Mouse (Mus musculus): ENCODE results near the gene Acbd4. TPM values are rescaled to one million over a fixed set of nuclear protein-coding genes. Genes with fewer than 3 reads are reported as not detected.
A peak's percentile ranks its signal among the peaks of the same experiment; 100 is the strongest.

The Acbd4 gene
- 17.4 and 22.0 TPM in 2 replicates for polyA plus RNA-seq (2015; fragmentation: Nextera tagmentation; extraction: Ambion mirVana)

DNA sequence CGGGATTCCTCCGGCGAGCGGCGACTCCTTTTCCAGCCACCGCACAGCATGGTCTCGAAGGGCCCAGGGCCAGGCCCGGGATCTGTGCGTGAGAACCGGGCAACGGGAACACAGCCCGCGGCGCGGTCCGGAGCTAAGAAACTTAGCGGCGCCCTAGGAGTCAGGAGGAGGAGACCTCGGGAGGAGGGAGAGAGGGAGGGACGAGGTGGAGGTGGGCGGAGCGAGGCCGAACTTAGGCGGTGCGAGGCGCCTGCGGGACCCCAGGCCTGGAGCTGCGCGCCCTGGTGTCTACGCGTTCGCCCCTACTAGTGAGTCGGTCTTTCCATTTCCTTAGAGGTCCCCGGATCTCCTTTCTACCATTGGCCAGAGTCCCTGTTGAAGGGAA lies at the start of gene Acbd4, which contains the start of gene Plcd3:
Gene Acbd4, plus strand, starts transcription at position 202 of the 385 bp plus-strand sequence.
Gene Plcd3, minus strand, starts transcription at position 178 of the 385 bp plus-strand sequence.
- H3K9ac ChIP-seq = peak within 1 kb of the TSS; percentile 61
- H3K4me2 ChIP-seq (replicated peaks) = peak within 1 kb of the TSS; percentile 95
- H3K4me3 ChIP-seq (replicated peaks) = peak within 1 kb of the TSS; percentile 59
- H3K36me3 ChIP-seq = no peaks in the 10 kb centered on the region
- H3K27ac ChIP-seq = no peak within 1 kb of the TSS
- peaks cover 9% of the 10 kb centered on the region; the same call in 1 of the 2 replicates for H3K27me3 ChIP-seq (replicated peaks)
- no peaks in the 10 kb centered on the region for H3K9me3 ChIP-seq
- H3K4me1 ChIP-seq (replicated peaks) = peaks cover 38% of the 10 kb centered on the region
- ATAC-seq = peak; percentile 52
- WGBS = 0% methylated on average over 31 of the region's 34 CpGs

DNA sequence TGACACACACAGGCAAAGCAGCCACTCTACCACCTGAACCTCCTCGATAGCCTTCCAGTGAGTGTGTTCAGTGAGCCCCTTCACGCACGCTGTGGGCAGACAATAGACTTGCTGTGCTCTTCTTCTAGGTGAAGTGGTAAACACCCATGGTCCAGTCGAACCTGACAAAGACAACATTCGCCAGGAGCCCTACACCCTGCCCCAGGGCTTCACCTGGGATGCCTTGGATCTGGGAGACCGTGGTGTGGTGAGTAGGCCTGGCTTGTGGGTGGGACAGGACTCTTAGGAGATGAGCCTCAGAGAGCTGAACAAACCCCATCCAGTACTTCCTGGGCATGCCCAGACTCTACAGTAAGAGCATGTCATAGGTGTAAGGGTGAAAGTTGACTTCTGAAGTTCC lies 49.4 kb upstream of the Acbd4 start:
- Histone ChIP-seq H3K4me3 (replicated peaks) (no peak overlapping the region), H3K4me1 (replicated peaks) (0 out of 2 replicates have a peak, but pooled peaks cover 2% of the 10 kb centered on the region), H3K9ac (no peak overlapping the region), H3K27me3 (replicated peaks) (no peaks in the 10 kb centered on the region), H3K4me2 (replicated peaks) (no peak overlapping the region), H3K9me3 (no peaks in the 10 kb centered on the region), H3K36me3 (peaks cover 33% of the 10 kb centered on the region), H3K27ac (no peak overlapping the region)
- 93% methylated on average over 6 of the region's 6 CpGs for WGBS
- ATAC-seq = no peak

DNA sequence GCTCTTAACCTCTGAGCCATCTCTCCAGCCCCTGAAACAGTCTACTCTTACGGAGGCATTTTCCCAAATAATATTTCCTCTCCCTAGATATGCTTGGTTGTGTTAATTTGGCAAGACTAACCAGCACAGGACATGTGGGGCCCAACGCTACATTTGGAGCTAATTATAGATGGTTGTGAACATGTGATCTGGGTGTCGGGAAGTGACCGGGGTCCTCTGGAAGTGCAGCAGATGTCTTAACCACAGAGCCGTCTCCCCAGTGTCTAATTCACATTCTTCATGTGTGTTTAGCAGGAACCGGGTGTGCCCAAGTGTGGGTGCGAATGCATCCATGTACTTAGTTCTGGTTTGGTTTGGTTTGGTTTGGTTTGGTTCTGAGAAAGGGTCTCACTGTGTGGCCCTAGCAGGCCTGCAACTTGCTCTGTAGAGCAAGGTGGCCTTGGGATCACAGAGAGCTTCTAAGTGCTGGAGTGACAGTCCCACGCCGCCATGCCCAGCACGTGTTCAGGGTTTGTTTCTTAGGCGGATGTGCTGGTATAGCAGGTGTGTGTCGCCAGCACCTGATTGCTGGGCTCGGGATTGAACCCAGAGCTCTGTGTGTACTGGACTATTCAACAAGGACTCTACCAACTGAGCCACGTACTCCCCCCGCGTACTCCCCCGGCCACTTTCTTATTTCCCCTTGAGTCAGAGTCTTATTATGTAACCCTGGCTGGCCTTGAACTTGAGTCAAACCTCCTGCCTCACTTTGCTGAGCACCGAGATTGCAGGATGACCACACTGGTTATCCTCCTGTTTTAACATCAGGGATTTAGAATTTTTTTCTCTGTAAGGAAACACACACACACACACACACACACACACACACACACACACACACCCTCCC lies 48.0 kb upstream of the Acbd4 start:
- no peaks in the 10 kb centered on the region for H3K9me3 ChIP-seq
- H3K4me2 ChIP-seq (replicated peaks) = no peak overlapping the region
- H3K27me3 ChIP-seq (replicated peaks) = no peaks in the 10 kb centered on the region
- H3K27ac ChIP-seq = no peak overlapping the region
- ATAC-seq = no peak
- WGBS = 91% methylated on average over 18 of the region's 18 CpGs
- peaks cover 45% of the 10 kb centered on the region for H3K36me3 ChIP-seq
- H3K4me1 ChIP-seq (replicated peaks) = 0 out of 2 replicates have a peak, but pooled peaks cover 2% of the 10 kb centered on the region
- no peak overlapping the region for H3K4me3 ChIP-seq (replicated peaks)
- H3K9ac ChIP-seq = no peak overlapping the region

DNA sequence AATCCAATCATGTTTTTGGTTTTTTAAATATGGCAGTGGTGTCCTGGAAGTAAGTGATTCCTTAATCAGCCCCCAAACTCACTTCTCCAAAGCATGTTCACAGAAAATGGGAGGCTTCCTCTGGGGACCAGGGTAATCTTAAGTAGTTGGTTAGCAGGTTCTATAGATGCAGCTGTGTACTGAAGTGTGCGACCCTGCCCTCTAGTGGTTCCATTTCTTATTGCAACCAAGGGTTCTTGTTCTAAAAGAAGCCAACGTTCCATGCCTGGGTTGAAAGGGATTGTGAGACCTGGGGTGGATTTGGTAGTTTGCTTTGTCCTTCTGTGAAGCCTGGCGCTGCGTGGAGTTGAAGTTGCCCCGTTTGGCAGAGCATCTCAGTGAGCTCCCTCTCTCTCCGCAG lies 46.7 kb upstream of the Acbd4 start:
- H3K4me1 ChIP-seq (replicated peaks) = 0 out of 2 replicates have a peak, but pooled peaks cover 2% of the 10 kb centered on the region
- H3K36me3 ChIP-seq = peaks cover 54% of the 10 kb centered on the region
- WGBS = 47% methylated on average over 6 of the region's 6 CpGs
- H3K27ac ChIP-seq = no peak overlapping the region
- H3K4me3 ChIP-seq (replicated peaks) = no peak overlapping the region
- no peaks in the 10 kb centered on the region for H3K27me3 ChIP-seq (replicated peaks)
- H3K9ac ChIP-seq = no peak overlapping the region
- no peaks in the 10 kb centered on the region for H3K9me3 ChIP-seq
- no peak overlapping the region for H3K4me2 ChIP-seq (replicated peaks)
- ATAC-seq = no peak

DNA sequence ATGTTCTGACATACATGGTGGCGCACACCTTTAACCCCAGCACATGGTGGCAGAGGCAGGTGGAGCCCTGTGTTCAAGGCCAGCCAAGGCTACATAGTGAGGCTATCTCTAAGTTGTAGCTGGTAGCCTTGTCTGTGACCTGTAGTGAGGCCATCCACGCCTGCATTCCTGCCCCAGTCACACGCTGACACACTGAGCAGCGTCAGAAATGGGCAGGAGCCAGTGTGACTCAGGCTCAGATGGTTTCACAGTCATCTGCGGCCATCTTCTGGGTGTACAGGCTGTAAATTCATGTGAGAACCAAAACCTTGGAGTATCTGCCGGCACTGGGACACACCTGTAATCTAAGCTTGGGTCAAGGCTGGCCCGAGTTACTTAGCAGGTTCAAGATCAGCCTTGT lies 44.8 kb upstream of the Acbd4 start:
- Histone ChIP-seq H3K36me3 (peaks cover 57% of the 10 kb centered on the region), H3K4me1 (replicated peaks) (0 out of 2 replicates have a peak, but pooled peaks cover 2% of the 10 kb centered on the region), H3K27me3 (replicated peaks) (no peaks in the 10 kb centered on the region), H3K4me2 (replicated peaks) (no peak overlapping the region), H3K9me3 (no peaks in the 10 kb centered on the region), H3K9ac (no peak overlapping the region), H3K27ac (no peak overlapping the region), H3K4me3 (replicated peaks) (no peak overlapping the region)
- 96% methylated on average over 7 of the region's 7 CpGs for whole genome bisulfite sequencing
- no peak for ATAC-seq

DNA sequence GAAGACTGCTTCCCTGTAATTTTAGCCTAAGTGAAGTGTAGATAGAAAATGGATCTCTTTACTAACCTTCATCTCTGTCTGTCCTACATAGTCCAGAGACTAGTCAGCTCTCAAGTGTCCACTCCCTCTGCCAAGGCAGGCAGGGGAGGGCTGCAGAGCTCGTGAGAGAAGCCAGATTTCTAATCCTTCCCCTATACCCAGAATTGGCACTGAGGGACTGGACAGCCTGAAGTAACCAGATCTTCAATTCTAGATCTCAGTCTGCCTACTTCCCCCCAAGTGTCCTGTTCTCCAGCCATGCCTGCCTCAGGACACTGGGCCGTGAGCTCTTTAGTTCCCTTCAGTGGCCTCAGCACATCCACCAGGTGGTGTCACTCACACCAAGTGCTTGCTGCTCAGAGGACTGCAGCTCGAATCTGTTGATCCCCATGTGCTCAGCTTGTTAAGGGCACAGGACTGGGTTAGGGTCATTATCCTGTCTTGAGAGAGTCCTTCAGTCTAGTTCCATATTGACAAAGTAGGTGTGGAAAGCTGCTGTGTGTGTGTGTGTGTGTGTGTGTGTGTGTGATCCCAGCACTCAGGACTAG lies 42.9 kb upstream of the Acbd4 start:
- no peak for ATAC-seq
- H3K27ac ChIP-seq = no peak overlapping the region
- no peak overlapping the region for H3K4me2 ChIP-seq (replicated peaks)
- no peaks in the 10 kb centered on the region for H3K4me1 ChIP-seq (replicated peaks)
- no peaks in the 10 kb centered on the region for H3K27me3 ChIP-seq (replicated peaks)
- peaks cover 50% of the 10 kb centered on the region for H3K36me3 ChIP-seq
- WGBS = 67% methylated on average over 3 of the region's 3 CpGs
- H3K9ac ChIP-seq = no peak overlapping the region
- no peak overlapping the region for H3K4me3 ChIP-seq (replicated peaks)
- H3K9me3 ChIP-seq = no peaks in the 10 kb centered on the region

DNA sequence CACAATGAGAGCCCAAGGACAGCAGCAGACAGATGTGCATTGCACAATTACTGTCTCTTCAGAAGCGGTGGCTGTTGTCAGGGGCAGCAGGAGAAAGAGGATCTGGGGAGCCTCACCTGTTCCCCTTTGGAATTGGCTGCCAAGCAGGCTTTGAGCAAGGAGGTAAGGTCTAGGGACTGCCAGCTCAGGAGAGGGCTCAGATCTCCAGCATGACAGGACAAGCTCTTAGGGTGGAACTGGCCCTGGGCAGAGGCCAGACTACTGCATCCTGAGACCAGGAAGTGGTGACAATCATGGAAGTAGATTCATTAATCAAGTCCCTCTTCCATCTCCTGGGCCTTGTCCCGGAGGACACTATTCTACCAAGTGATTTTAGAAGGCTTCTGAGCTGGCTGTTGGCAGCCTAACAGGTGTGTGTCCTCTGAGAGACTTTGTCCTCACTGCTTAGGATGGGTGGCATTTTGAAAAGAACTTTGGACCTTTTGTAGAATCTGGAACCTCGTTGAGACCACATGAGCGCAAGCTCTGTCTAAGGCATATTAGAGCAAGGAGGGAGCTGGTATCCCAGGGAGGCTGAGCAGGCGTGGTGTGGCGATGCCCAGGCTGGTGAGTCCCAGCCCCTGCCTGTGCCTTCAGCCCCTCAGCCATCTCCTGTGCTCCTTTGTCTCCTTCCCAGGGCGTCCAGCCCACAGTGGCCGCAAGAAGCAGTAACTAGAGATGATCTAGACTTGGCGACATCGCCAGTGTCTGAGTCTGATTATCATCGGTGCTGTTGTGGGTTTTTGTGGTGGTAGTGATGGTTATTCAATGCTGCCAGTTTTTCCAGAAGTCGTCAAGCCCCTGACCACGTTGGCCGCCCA lies 35.1 kb upstream of the Acbd4 start:
- Histone ChIP-seq H3K27me3 (replicated peaks) (no peaks in the 10 kb centered on the region), H3K9ac (no peak overlapping the region), H3K4me2 (replicated peaks) (no peak overlapping the region), H3K9me3 (no peaks in the 10 kb centered on the region), H3K4me1 (replicated peaks) (no peaks in the 10 kb centered on the region), H3K27ac (no peak overlapping the region), H3K4me3 (replicated peaks) (no peak overlapping the region), H3K36me3 (peaks cover 38% of the 10 kb centered on the region)
- WGBS = 91% methylated on average over 14 of the region's 14 CpGs
- ATAC-seq = no peak

DNA sequence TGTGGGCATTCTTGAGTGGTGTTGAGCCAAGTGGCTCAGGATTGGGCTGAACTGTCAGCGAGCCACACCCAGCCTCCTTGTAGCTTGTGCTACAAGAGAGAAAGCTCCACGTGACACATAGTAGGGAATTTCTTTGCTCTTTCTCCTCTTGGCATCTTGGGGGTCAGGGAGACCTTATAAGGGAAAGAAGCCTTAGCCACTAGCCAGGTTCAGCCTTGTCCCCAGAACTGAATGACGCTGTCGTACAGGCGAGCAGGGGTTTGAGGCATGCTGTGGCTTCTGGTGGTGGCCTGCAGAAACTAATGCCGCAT lies 34.5 kb upstream of the Acbd4 start:
- H3K27ac ChIP-seq = no peak overlapping the region
- H3K4me1 ChIP-seq (replicated peaks) = no peaks in the 10 kb centered on the region
- H3K4me2 ChIP-seq (replicated peaks) = no peak overlapping the region
- WGBS = 93% methylated on average over 6 of the region's 6 CpGs
- H3K27me3 ChIP-seq (replicated peaks) = no peaks in the 10 kb centered on the region
- H3K9ac ChIP-seq = no peak overlapping the region
- no peak for ATAC-seq
- H3K36me3 ChIP-seq = peaks cover 38% of the 10 kb centered on the region
- no peak overlapping the region for H3K4me3 ChIP-seq (replicated peaks)
- no peaks in the 10 kb centered on the region for H3K9me3 ChIP-seq

DNA sequence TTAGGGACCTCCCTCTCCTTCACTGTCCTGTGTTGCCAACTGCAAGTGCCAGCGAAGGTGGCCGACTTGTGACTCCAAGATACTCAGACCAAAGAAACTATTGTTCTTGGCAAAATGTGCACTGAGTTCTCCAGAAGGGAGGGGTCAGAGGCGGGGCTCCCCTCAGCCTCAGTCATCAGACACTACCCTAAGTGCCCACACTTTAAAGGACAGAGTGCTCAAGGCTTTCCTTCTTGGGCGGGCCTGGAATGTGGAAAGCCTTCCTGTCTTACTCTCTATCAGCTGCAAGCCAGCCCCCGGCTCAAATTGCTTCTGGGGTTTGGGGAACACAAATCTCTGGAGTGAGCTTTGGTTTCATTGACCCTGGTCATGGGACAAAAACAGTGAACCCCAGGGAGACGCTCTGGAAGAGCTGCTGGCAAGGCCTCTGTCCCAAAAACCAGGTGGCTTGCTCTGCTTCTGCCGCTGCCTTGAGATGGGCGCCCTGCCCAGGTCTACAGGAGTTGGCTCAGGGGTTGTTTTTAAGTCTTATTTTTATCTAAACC lies 34.0 kb upstream of the Acbd4 start:
- no peak overlapping the region for H3K27ac ChIP-seq
- H3K4me1 ChIP-seq (replicated peaks) = no peaks in the 10 kb centered on the region
- no peaks in the 10 kb centered on the region for H3K9me3 ChIP-seq
- H3K27me3 ChIP-seq (replicated peaks) = no peaks in the 10 kb centered on the region
- H3K4me3 ChIP-seq (replicated peaks) = no peak overlapping the region
- peaks cover 38% of the 10 kb centered on the region for H3K36me3 ChIP-seq
- no peak overlapping the region for H3K9ac ChIP-seq
- no peak for ATAC-seq
- 73% methylated on average over 8 of the region's 8 CpGs for WGBS
- no peak overlapping the region for H3K4me2 ChIP-seq (replicated peaks)

DNA sequence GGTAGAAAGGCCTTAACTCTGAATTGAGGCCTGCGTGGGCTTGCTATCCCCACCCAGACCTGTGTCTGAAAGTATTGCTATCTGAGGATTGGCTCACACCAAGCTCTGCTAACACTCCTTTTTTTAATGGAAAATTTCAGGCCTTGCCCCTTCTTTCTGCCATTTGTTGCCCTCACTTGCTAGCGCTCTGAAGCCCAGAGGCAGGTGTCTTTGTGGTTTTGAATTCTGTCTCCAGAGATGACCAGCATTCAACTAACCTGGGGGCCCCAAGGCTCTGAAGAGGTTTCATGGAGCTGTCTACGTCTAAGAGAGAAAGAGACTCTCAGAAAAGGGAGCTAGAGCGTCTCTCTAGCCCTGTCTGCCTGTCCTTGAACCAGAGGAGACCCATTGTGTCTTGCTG lies 33.2 kb upstream of the Acbd4 start:
- Histone ChIP-seq H3K4me1 (replicated peaks) (no peaks in the 10 kb centered on the region), H3K4me2 (replicated peaks) (no peak overlapping the region), H3K9ac (no peak overlapping the region), H3K36me3 (peaks cover 33% of the 10 kb centered on the region), H3K27ac (no peak overlapping the region), H3K4me3 (replicated peaks) (no peak overlapping the region), H3K9me3 (no peaks in the 10 kb centered on the region), H3K27me3 (replicated peaks) (no peaks in the 10 kb centered on the region)
- ATAC-seq = no peak
- WGBS = 91% methylated on average over 4 of the region's 4 CpGs

DNA sequence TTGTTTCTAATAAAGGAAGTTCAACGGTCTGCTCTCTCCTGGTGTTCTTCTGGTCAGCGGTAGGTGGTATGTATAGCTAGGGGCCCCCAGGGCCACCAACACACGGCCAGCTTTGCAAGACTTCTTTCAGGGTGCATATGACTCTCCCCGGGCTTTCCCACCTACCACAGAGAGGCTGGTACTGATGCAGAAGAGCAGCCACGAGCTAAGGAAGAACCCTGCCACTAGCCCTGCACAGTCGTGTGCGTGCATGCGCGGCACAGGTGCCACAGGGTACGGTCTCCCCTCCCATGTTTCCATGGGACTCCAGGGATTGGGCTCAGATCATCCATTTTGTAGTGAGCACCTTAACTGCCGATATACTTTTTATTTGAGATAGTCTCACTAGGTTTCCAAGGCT lies 32.6 kb upstream of the Acbd4 start:
- Histone ChIP-seq H3K27me3 (replicated peaks) (no peaks in the 10 kb centered on the region), H3K4me3 (replicated peaks) (no peak overlapping the region), H3K4me2 (replicated peaks) (no peak overlapping the region), H3K4me1 (replicated peaks) (no peaks in the 10 kb centered on the region), H3K9me3 (no peaks in the 10 kb centered on the region), H3K27ac (no peak overlapping the region), H3K36me3 (peaks cover 29% of the 10 kb centered on the region), H3K9ac (no peak overlapping the region)
- WGBS = 95% methylated on average over 11 of the region's 11 CpGs
- no peak for ATAC-seq

DNA sequence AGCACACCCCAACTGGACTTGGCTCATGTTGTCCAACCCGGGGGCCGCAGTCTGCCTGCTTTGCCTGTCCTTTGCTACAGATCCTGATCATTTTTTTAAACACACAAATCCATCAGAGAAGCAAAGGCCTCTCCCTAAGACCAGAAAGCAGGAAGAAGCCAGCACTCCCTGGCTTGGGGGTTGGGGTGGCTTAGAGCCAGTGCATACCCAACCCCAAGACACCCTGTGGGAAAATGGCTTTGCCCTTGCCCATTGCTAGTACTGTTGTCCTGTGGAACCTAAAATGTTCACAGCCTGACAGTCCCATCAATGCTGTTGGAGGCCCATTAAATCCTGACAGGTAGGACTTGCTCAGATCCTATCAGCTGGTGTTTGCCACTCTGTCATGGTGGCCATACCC lies 31.8 kb upstream of the Acbd4 start:
- Histone ChIP-seq H3K4me1 (replicated peaks) (no peaks in the 10 kb centered on the region), H3K27ac (no peak overlapping the region), H3K9ac (no peak overlapping the region), H3K4me3 (replicated peaks) (no peak overlapping the region), H3K27me3 (replicated peaks) (no peaks in the 10 kb centered on the region), H3K4me2 (replicated peaks) (no peak overlapping the region), H3K9me3 (no peaks in the 10 kb centered on the region), H3K36me3 (peaks cover 20% of the 10 kb centered on the region)
- WGBS = 96% methylated on average over 2 of the region's 2 CpGs
- no peak for ATAC-seq

Measured in intestine, embryonic 15.5 days (tissue).